Mouse (Mus musculus) midbrain, embryonic 12.5 days (tissue): ENCODE measurements at regions not wholly inside any gene's neighbourhood (a gene's known extent, or its start where the extent isn't known, plus 50 kb on each side); places are given as distances from the start of the nearest gene placed in this dataset.

ENCODE experiments used
- ATAC-seq: fragments of 200-750 bp; cut with Nextera tagmentation; 2 replicates; pipeline ENCODE4 v1.8.0; 2017; ENCODE audit warnings: low read depth, moderate TSS enrichment, moderate library complexity; ENCODE audit not compliant: low FRiP score
- H3K27ac ChIP-seq: fragments of 300-500 bp; sonication (generic); replicated peaks from 2 replicates; pipeline ENCODE4 v1.5.1; 2016; ENCODE audit warnings: mild to moderate bottlenecking
- H3K27me3 ChIP-seq: fragments of 300-500 bp; sonication (generic); 2 replicates; pipeline ENCODE4 v1.6.1; 2016; ENCODE audit warnings: mild to moderate bottlenecking
- H3K36me3 ChIP-seq: fragments of 300-500 bp; sonication (generic); 2 replicates; pipeline ENCODE4 v1.6.1; 2016
- H3K4me1 ChIP-seq: fragments of 300-500 bp; sonication (generic); 2 replicates; pipeline ENCODE4 v1.6.1; 2016
- H3K4me2 ChIP-seq: fragments of 300-500 bp; sonication (generic); replicated peaks from 2 replicates; pipeline ENCODE4 v1.6.1; 2016; ENCODE audit warnings: mild to moderate bottlenecking, moderate library complexity
- H3K4me3 ChIP-seq: fragments of 300-500 bp; sonication (generic); 2 replicates; pipeline ENCODE4 v1.5.1; 2016; ENCODE audit warnings: mild to moderate bottlenecking
- H3K9ac ChIP-seq: fragments of 300-500 bp; sonication (generic); replicated peaks from 2 replicates; pipeline ENCODE4 v1.6.1; 2016; ENCODE audit warnings: mild to moderate bottlenecking, moderate library complexity
- H3K9me3 ChIP-seq: fragments of 300-500 bp; sonication (generic); 2 replicates; pipeline ENCODE4 v1.6.1; 2016; ENCODE audit warnings: mild to moderate bottlenecking
- WGBS: fragments of 180-500 bp; shearing (Covaris S2); methylation state at CpG from one replicate; pipeline ENCODE4 v1.1.7; 2016; 5-methylcytosine and 5-hydroxymethylcytosine counted together

DNA sequence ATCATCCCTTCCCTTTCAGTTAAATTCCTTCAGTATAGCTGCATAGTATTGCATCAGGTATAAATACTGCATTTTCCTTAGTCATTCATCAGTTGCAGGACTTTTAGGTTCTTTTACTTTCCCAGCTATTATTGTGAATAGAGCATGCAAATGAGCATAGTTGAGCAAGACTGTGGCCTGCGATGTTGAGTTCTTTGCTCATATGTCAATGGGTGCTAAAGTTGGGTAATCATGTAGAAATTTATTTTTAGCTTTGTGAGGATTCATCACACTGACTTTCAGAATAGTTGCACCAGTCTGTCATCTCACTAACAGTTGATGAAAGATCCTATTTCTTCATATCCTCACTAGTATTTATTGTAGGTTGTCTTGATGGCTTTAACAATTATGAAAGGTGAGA, 380.3 kb upstream of the Arrdc3 start:
- Histone ChIP-seq H3K4me1 (no peaks in the 10 kb centered on the region), H3K9me3 (no peaks in the 10 kb centered on the region), H3K4me3 (no peak overlapping the region), H3K27ac (no peak overlapping the region), H3K27me3 (no peaks in the 10 kb centered on the region), H3K4me2 (no peak overlapping the region), H3K9ac (no peak overlapping the region), H3K36me3 (no peaks in the 10 kb centered on the region)
- 80% methylated on average over 1 of the region's 1 CpGs for WGBS
- no peak for ATAC-seq

DNA sequence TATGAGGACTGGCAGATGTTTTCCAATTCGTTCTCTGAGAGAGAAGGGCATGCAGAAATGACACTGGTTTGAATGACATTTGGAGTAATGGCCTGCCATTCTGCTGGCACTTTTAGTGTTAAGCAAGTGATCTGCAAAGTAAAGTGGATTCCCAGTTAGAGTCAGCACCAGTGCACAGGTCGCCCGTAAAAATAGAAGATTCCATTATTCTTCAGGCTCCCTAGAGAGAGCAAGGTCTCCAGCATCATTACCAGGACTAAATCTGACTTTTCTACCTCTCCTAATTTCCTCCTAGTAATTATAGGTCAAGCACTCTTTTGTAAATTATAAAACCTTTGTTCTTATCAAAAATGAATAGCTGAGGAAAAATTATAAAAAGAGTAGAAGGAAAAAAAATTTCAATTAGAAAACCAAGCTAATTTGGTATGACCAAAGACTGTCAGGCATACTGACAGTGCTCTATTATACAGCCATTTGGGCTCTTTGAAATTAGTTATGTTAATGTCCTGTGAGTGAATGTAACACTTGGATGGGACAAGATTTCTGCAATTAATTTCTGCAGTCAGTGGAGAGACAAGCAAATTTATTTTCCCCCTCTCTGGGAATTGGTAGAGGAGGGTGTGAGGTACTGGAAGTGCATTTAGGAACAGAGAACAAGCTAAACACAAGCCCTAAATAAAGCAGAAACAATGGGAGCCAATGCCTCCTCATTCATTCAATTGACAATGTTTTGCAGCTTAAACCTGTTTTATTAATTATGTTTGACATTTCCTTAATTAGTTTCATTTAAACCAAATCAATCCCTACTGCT, 368.8 kb upstream of the Arrdc3 start:
- Histone ChIP-seq H3K27me3 (no peaks in the 10 kb centered on the region), H3K36me3 (no peaks in the 10 kb centered on the region), H3K4me1 (0 out of 2 replicates have a peak, but pooled peaks cover 3% of the 10 kb centered on the region), H3K9me3 (no peaks in the 10 kb centered on the region), H3K27ac (0 out of 2 replicates have a peak overlapping the region, but pooled peaks have one; percentile 30), H3K4me3 (no peak overlapping the region), H3K9ac (no peak overlapping the region), H3K4me2 (no peak overlapping the region)
- ATAC-seq = peak; percentile 78
- WGBS = 38% methylated on average over 3 of the region's 3 CpGs

DNA sequence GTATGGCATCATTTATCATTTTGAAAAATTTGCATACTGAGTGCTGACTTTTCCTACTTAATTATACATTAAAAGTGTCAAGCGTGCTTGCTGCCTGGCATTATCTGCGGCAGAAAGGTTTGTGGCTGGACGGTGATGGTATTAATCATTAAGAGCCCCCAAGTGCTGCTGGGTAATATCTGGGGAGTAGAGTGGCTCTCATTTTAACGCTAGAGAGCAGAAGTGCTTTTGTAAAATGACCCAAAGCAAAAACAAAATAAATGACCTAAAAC, 368.3 kb upstream of the Arrdc3 start:
- Histone ChIP-seq H3K4me1 (0 out of 2 replicates have a peak, but pooled peaks cover 3% of the 10 kb centered on the region), H3K4me3 (no peak overlapping the region), H3K4me2 (no peak overlapping the region), H3K9ac (no peak overlapping the region), H3K9me3 (no peaks in the 10 kb centered on the region), H3K27ac (no peak overlapping the region), H3K27me3 (no peaks in the 10 kb centered on the region), H3K36me3 (no peaks in the 10 kb centered on the region)
- 47% methylated on average over 4 of the region's 4 CpGs for WGBS
- ATAC-seq = peak; percentile 53

DNA sequence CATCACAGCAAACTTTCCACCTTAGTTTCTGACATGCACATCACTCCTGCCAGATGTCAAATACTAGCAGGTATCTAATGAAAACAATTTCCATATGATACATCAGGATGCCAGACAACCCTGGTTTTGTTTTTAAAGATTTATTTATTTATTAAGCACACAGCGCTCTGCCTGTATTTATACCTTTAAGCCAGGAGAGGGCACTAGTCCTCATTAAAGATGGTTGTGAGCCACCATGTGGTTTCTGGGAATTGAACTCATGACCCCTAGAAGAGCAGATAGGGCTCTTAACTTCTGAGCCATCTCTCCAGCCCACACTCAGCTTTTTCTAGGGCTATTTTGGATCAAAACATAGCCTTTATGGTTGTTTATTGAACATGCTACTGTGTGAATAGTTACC, 364.3 kb upstream of the Arrdc3 start:
- no peak overlapping the region for H3K9ac ChIP-seq
- no peak overlapping the region for H3K27ac ChIP-seq
- WGBS = 69% methylated on average over 1 of the region's 1 CpGs
- ATAC-seq = no peak
- H3K4me2 ChIP-seq = no peak overlapping the region
- 0 out of 2 replicates have a peak, but pooled peaks cover 3% of the 10 kb centered on the region for H3K4me1 ChIP-seq
- no peaks in the 10 kb centered on the region for H3K36me3 ChIP-seq
- no peaks in the 10 kb centered on the region for H3K27me3 ChIP-seq
- H3K4me3 ChIP-seq = no peak overlapping the region
- H3K9me3 ChIP-seq = no peaks in the 10 kb centered on the region

DNA sequence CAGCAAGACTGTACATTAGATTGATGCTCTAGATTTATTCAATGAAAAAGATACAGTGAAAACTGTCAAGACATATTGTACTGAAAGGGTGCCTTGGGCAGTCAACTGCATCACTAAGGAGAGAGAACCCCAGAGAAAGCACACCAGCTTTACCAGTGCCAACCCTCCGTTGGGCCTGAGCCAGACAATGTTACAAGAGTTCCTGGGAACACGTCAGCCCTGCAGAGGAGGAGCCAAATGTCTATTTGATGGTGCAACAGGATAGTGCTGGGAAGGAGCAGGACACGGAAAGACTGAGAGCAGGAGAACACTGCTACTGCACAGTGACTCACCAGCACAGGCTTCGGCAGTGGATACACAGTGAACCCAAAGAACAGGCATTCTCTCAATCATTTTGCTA, 363.4 kb upstream of the Arrdc3 start:
- Histone ChIP-seq H3K4me3 (no peak overlapping the region), H3K9ac (no peak overlapping the region), H3K27me3 (no peaks in the 10 kb centered on the region), H3K4me1 (no peaks in the 10 kb centered on the region), H3K27ac (no peak overlapping the region), H3K9me3 (no peaks in the 10 kb centered on the region), H3K4me2 (no peak overlapping the region), H3K36me3 (no peaks in the 10 kb centered on the region)
- no peak for ATAC-seq
- WGBS = 73% methylated on average over 4 of the region's 4 CpGs

DNA sequence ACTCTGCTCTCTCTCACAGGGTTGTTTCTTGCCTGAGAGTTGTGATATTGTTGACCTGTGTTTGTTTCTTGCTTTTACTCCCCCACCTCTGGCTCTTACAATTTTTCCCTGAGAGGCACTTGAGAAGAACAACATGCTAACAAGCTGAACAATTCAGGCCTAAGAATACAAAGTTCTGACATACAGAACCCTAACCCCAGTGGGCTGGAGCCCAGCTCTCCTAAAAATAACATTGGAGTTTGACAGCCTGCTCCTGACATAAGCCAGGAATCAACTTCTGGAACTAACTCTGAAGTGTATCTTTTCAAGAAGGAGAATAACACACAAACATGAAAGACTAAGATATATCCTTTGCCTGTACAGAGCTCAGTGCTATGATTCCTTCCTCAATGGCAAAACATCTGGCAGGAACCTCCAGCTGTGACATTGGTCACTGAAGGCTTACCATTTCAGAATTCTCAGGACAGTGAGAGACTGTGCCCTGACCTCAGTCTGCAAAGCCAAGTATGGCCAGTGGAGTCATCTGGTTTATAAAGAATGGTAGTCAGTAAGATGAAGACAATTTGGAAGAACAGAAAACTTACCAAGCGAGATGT, 347.3 kb upstream of the Arrdc3 start:
- no peak for ATAC-seq
- H3K4me3 ChIP-seq = no peak overlapping the region
- WGBS = 89% methylated on average over 1 of the region's 1 CpGs
- H3K27ac ChIP-seq = no peak overlapping the region
- H3K4me2 ChIP-seq = no peak overlapping the region
- H3K9ac ChIP-seq = no peak overlapping the region
- H3K36me3 ChIP-seq = no peaks in the 10 kb centered on the region
- H3K9me3 ChIP-seq = no peaks in the 10 kb centered on the region
- no peaks in the 10 kb centered on the region for H3K4me1 ChIP-seq
- H3K27me3 ChIP-seq = no peaks in the 10 kb centered on the region

DNA sequence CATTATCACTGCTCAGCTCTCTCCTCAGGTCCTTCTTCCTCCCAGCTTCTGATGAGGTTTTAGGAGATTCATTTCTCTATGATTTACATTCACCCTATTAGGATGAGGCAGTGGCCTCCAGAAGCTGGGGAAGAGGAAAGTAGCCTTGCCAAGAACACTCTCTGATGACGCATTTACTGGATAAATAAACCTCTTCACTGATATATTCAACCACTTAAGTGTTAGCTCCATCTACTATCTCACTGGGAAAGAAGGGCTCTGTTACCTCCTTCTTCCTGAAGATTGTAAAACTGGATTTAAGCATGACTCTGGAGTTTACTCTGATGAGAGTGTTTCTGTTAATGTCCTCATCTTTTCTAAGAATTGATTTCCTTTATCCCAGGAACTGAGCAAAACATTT, 338.2 kb upstream of the Arrdc3 start:
- Histone ChIP-seq H3K9me3 (no peaks in the 10 kb centered on the region), H3K4me1 (no peaks in the 10 kb centered on the region), H3K9ac (no peak overlapping the region), H3K4me2 (no peak overlapping the region), H3K36me3 (no peaks in the 10 kb centered on the region), H3K4me3 (no peak overlapping the region), H3K27me3 (no peaks in the 10 kb centered on the region), H3K27ac (no peak overlapping the region)
- WGBS = 89% methylated on average over 1 of the region's 1 CpGs
- ATAC-seq = no peak

DNA sequence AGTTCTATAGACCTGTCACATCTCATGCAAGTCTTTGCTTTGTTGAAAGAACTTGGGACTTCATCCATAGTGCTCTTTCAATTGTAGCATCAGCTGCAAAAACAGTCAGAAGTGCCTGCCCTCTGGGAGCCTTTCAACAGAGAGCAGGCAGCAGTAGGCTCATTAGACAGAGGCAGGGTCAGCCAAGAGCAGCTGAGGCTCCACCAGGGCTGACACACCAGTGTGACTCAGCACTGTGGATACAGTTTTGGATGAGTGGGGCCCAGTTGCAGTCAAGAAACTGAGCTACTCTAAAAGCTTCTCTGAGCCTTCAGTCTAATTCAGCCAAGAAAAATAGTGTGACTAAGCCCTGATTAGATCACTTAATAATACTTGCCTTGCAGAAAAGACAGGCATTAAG, 326.0 kb upstream of the Arrdc3 start:
- no peak overlapping the region for H3K4me3 ChIP-seq
- no peaks in the 10 kb centered on the region for H3K27me3 ChIP-seq
- H3K27ac ChIP-seq = no peak overlapping the region
- no peak overlapping the region for H3K9ac ChIP-seq
- H3K4me2 ChIP-seq = no peak overlapping the region
- H3K4me1 ChIP-seq = no peaks in the 10 kb centered on the region
- ATAC-seq = peak; percentile 91
- H3K9me3 ChIP-seq = no peaks in the 10 kb centered on the region
- no peaks in the 10 kb centered on the region for H3K36me3 ChIP-seq
